Mouse (Mus musculus) neural tube, embryonic 15.5 days (tissue): ENCODE measurements around the gene Mfsd11. TPM values are rescaled to one million over a fixed set of nuclear protein-coding genes. Genes with fewer than 3 reads are reported as not detected.

Experiments used
- ATAC-seq: fragments of 200-750 bp; cut with Nextera tagmentation; 2 replicates; pipeline ENCODE4 v1.8.0; 2017; ENCODE audit warnings: mild to moderate bottlenecking, moderate TSS enrichment, moderate library complexity; ENCODE audit not compliant: low FRiP score
- H3K27ac ChIP-seq: fragments of 300-500 bp; sonication (generic); replicated peaks from 2 replicates; pipeline ENCODE4 v1.5.1; 2015; ENCODE audit warnings: mild to moderate bottlenecking, inconsistent platforms
- H3K27me3 ChIP-seq: fragments of 300-500 bp; sonication (generic); replicated peaks from 2 replicates; pipeline ENCODE4 v1.6.1; 2015; ENCODE audit warnings: inconsistent platforms
- H3K36me3 ChIP-seq: fragments of 300-500 bp; sonication (generic); 2 replicates; pipeline ENCODE4 v1.6.1; 2015; ENCODE audit warnings: inconsistent platforms
- H3K4me1 ChIP-seq: fragments of 300-500 bp; sonication (generic); 2 replicates; pipeline ENCODE4 v1.6.1; 2015; ENCODE audit warnings: inconsistent platforms
- H3K4me2 ChIP-seq: fragments of 300-500 bp; sonication (generic); 2 replicates; pipeline ENCODE4 v1.6.1; 2015; ENCODE audit warnings: inconsistent platforms, mild to moderate bottlenecking, moderate library complexity
- H3K4me3 ChIP-seq: fragments of 300-500 bp; sonication (generic); replicated peaks from 2 replicates; pipeline ENCODE4 v1.5.1; 2015; ENCODE audit warnings: mild to moderate bottlenecking, inconsistent platforms
- H3K9ac ChIP-seq: fragments of 300-500 bp; sonication (generic); replicated peaks from 2 replicates; pipeline ENCODE4 v1.6.1; 2015; ENCODE audit warnings: mild to moderate bottlenecking, inconsistent platforms
- H3K9me3 ChIP-seq: fragments of 300-500 bp; sonication (generic); replicated peaks from 2 replicates; pipeline ENCODE4 v1.6.1; 2016; ENCODE audit warnings: inconsistent platforms
- WGBS: fragments of 180-500 bp; shearing (Covaris S2); methylation state at CpG from one replicate; pipeline ENCODE4 v1.1.7; 2015; ENCODE audit warnings: mixed read lengths; 5-methylcytosine and 5-hydroxymethylcytosine counted together
- polyA plus RNA-seq: library from polyadenylated mRNA; unstranded; fragments of >200 nt; fragmentation: Nextera tagmentation; extraction: Ambion mirVana; gene quantifications from 2 replicates; pipeline ENCODE4 v1.2.1, GENCODE M21; 2015

Gene Mfsd11
- polyA plus RNA-seq, 1 experiment from 2014 or later: 51.6 TPM

DNA sequence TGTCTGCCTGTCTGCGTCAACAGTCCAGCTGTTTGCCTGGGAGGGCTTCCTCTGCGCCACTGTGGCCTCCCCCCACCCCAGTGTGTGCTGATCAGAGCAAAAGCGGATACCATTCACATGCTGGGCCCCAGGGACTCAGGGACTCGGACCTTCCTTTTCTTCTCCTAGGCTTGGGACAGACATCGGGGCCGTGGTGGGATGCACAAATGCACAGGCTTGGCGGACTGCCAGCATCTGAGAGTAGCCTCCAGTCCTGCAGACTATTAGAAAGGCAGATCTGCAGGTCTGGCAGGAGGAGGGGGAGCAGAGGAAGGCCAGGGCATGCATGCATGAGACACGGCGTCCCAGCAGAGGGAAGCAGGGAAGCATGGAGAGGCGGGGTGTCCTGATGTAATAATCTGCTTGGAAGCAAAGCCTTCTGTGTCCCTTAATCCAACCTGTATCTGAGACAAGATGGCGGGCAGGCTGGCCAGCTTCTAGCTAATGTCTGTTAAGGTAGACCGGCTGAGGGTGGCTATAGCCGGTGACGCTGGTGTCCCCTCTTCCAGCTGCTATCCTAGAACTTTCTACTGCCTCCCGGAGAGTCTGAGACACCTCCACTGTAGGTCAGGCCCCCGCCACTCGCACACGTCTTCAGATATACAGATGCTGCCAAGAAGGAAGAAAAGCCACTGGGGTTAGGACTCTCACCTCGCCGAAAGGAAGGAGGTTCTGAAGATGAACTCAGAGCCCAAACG, 39.3 kb upstream of the Mfsd11 start:
- no peaks in the 10 kb centered on the region for H3K9me3 ChIP-seq
- ATAC-seq: no peak
- peak overlapping the region; percentile 13; the same call in 1 of the 2 replicates for H3K4me2 ChIP-seq
- H3K36me3 ChIP-seq: no peaks in the 10 kb centered on the region
- H3K4me3 ChIP-seq: no peak overlapping the region
- H3K27ac ChIP-seq: peak overlapping the region; percentile 94
- H3K9ac ChIP-seq: no peak overlapping the region
- 42% methylated on average over 21 of the region's 21 CpGs for WGBS
- H3K27me3 ChIP-seq: no peaks in the 10 kb centered on the region
- H3K4me1 ChIP-seq: peaks cover 70% of the 10 kb centered on the region

DNA sequence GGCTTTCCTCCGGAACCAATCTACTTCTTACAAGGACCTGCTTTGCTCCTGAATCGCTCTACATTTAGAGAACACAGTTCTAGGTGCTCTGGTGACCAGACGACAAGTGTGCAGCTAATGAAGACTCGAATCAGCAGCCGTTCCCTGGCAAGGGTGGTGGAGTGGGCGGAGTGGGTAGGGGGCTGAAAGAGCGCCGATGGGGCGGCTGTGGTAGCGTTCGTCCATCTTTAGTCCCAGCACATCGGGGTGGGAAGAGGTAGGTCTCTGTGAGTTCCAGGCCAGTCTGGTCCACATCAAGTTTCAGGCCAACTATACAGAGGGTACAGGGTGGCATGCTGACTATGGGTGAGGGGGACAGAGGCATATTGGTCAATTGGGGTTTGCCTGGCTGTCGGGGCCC, 38.6 kb upstream of the Mfsd11 start:
- Histone ChIP-seq H3K27ac (peak overlapping the region; percentile 94), H3K4me3 (no peak overlapping the region), H3K4me1 (peaks cover 68% of the 10 kb centered on the region), H3K9me3 (no peaks in the 10 kb centered on the region), H3K9ac (no peak overlapping the region), H3K4me2 (0 out of 2 replicates have a peak overlapping the region, but pooled peaks have one; percentile 3), H3K27me3 (no peaks in the 10 kb centered on the region), H3K36me3 (no peaks in the 10 kb centered on the region)
- 70% methylated on average over 13 of the region's 13 CpGs for WGBS
- ATAC-seq: no peak

DNA sequence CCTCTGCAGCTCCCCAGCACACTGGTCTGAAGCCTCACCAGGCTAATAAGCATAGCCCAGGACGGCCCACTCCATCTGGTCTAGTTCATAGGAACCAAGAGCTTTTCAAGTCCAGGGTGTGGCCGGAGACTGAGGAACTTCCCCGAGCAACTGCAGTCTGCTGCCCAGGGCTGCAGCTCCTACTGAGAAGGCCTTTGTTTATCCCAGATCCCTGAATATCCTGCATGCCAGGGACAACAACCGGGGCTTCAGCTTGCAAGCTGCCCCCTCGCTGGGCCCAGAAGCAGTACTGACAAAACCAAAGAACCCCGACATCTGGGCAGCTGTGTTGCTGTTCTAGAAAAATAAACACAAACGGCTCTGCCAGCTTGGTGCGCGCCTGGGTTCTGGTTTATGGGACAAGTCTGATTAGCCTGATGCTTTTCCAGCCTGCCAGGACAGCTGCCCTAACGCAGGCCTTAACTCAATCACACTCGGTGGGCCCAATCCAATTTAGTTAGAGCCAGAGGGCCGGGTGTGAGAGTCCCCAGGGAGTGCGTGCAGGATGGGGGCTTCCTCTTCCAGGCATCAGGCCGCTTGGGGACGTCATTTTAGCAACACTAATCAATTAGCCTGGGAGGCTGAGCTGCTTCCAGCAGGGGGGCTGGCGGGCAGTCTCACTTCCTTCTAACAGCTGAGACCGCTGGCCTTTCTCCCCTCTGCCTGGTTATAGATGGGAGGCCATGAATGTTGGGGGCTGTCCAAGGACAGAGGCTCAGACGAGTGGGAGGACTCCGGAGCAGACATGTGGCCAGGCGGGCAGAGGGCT, 38.0 kb upstream of the Mfsd11 start:
- Histone ChIP-seq H3K4me3 (no peak overlapping the region), H3K4me2 (peak overlapping the region; percentile 3; the same call in 1 of the 2 replicates), H3K27me3 (no peaks in the 10 kb centered on the region), H3K4me1 (peaks cover 74% of the 10 kb centered on the region), H3K36me3 (no peaks in the 10 kb centered on the region), H3K9ac (peak overlapping the region; percentile 30), H3K27ac (peak overlapping the region; percentile 94), H3K9me3 (no peaks in the 10 kb centered on the region)
- 4% methylated on average over 20 of the region's 20 CpGs for WGBS
- ATAC-seq: no peak

DNA sequence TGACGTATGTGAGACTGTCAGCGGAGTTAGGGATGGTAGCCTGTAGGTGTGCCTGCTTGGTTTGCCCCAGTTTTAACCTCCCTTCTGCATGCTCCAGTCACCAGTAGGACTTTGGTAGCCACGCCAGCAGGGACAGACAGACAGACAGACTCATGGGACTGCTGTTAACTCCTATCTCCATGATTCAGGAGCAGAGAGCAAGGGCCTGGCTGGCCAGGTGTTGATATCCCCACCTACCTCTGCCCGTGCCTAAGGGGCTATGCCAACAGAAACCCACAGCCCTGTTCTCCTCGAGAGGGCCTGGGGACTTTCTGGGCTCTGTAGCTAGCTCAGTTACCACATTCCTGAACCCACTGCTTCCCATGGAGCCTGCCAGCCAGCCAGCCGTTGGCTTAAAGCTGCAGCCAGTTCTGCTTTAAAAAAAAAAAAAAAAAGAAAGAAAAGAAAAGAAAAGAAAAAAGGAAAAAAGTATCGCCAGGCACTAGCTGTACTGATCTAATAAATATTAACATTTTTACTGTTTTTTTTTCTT, 37.3 kb upstream of the Mfsd11 start:
- Histone ChIP-seq H3K27ac (peak overlapping the region; percentile 94), H3K4me1 (peaks cover 74% of the 10 kb centered on the region), H3K4me2 (peak overlapping the region; percentile 3; the same call in 1 of the 2 replicates), H3K9me3 (no peaks in the 10 kb centered on the region), H3K4me3 (no peak overlapping the region), H3K36me3 (no peaks in the 10 kb centered on the region), H3K27me3 (no peaks in the 10 kb centered on the region), H3K9ac (peak overlapping the region; percentile 30)
- ATAC-seq: no peak
- 17% methylated on average over 7 of the region's 7 CpGs for WGBS

DNA sequence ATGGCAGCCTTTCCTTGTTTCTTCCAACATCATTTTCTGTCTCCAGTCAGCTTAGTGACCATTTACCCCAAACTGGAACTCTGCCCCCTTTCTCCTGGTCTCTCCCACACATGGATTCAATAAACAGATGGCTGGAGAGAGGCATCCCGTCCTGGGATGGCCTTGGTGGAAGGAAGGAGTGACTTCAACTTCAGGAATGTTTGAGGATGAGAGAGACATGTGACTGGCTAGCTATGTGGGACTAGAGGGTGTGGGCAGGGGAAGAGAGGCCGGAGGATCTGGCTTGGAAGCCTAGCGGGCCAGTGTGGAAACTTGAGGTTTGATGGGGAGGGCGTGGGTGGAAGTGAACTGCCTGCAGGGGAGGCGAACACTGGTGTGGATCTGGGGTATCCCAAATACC, 35.5 kb upstream of the Mfsd11 start:
- Histone ChIP-seq H3K9ac (no peak overlapping the region), H3K9me3 (no peaks in the 10 kb centered on the region)
- WGBS: 84% methylated on average over 5 of the region's 5 CpGs

DNA sequence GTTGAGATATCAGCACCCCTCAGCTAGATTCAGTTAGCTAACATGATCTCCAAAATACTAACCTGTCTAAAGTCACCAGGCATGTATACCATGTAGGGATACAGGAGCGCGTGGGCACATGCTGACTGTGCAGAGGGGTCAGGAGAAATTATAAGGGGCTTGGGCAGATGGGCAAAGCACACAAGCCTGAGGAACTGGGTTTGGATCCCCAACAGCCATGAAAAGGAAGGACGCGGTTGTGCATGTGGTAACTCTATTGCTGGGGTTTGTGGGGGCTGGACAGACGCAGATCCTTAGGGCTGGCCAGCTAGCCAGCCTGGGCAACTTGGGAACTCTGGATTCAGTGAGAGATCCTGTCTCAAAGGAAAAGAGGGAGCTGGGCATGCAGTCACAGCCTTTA, 34.7 kb upstream of the Mfsd11 start:
- no peak overlapping the region for H3K9ac ChIP-seq
- ATAC-seq: no peak
- no peaks in the 10 kb centered on the region for H3K27me3 ChIP-seq
- no peak overlapping the region for H3K4me3 ChIP-seq
- 0 out of 2 replicates have a peak overlapping the region, but pooled peaks have one; percentile 51 for H3K27ac ChIP-seq
- WGBS: 96% methylated on average over 5 of the region's 5 CpGs
- no peaks in the 10 kb centered on the region for H3K9me3 ChIP-seq
- no peaks in the 10 kb centered on the region for H3K36me3 ChIP-seq
- no peak overlapping the region for H3K4me2 ChIP-seq
- peaks cover 71% of the 10 kb centered on the region for H3K4me1 ChIP-seq

More for the DNA sequence above, 35.5 kb upstream of the Mfsd11 start:
- Histone ChIP-seq H3K36me3 (no peaks in the 10 kb centered on the region), H3K4me3 (no peak overlapping the region), H3K27me3 (no peaks in the 10 kb centered on the region), H3K4me1 (peaks cover 71% of the 10 kb centered on the region), H3K27ac (no peak overlapping the region), H3K4me2 (no peak overlapping the region)
- ATAC-seq: no peak

DNA sequence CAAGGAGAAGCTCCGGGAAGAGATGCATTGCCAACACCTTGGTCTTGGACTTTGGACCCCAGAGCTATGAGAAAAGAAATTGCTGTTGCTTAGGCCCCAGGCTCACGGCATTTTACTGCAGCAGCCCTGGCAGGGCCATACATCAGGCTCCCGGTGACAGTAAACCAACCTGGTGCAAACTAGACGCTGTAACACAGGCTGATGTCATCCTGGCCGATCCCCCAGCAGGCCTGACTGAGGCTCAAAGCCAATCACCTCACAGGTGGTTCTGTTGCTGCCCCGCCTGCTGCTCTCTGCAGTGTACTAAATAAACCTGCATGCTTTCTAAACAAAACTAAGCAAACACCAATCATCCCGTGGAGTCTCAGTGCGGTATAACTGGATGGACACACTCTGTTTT, 33.5 kb upstream of the Mfsd11 start:
- no peak overlapping the region for H3K9ac ChIP-seq
- WGBS: 34% methylated on average over 8 of the region's 8 CpGs
- H3K4me3 ChIP-seq: no peak overlapping the region
- no peaks in the 10 kb centered on the region for H3K9me3 ChIP-seq
- no peaks in the 10 kb centered on the region for H3K36me3 ChIP-seq
- no peak overlapping the region for H3K4me2 ChIP-seq
- no peak for ATAC-seq
- peak overlapping the region; percentile 66 for H3K27ac ChIP-seq
- H3K27me3 ChIP-seq: no peaks in the 10 kb centered on the region
- H3K4me1 ChIP-seq: peaks cover 61% of the 10 kb centered on the region

DNA sequence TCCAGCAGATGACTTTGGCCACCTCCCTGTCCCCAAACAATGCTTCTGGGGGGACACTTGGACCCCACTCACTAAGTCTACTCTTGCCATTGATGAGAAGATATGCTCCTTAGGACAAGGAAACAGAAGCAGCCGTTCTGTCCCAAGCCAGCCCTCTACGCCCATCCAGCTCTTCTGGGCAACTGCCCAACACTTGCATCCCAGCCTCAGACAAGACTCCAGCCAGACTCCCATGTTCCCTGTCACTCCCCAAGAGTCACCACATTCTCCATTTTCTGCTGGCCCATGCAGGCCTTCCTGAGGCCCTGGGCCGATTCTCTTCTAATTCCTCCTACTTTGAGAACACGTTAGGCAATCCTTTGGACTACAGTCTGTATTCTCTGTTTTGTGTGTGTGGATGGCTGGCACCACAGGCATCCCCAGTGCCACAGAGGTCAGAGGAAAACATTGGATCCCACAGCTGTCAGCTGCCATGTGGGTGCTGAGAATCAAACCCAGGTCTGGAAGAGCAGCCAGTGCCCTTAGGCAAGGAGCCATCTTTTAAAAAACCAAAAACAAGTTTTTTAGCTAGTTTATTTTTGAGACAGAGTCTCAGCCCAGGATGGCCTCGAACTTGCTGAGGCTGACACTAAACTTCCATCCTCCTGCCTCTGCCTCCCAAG, 32.2 kb upstream of the Mfsd11 start:
- H3K36me3 ChIP-seq: no peaks in the 10 kb centered on the region
- no peak overlapping the region for H3K4me3 ChIP-seq
- ATAC-seq: no peak
- no peaks in the 10 kb centered on the region for H3K27me3 ChIP-seq
- H3K9ac ChIP-seq: no peak overlapping the region
- no peaks in the 10 kb centered on the region for H3K9me3 ChIP-seq
- H3K4me1 ChIP-seq: peaks cover 50% of the 10 kb centered on the region
- H3K4me2 ChIP-seq: no peak overlapping the region
- 85% methylated on average over 5 of the region's 5 CpGs for WGBS
- H3K27ac ChIP-seq: peak overlapping the region; percentile 66

DNA sequence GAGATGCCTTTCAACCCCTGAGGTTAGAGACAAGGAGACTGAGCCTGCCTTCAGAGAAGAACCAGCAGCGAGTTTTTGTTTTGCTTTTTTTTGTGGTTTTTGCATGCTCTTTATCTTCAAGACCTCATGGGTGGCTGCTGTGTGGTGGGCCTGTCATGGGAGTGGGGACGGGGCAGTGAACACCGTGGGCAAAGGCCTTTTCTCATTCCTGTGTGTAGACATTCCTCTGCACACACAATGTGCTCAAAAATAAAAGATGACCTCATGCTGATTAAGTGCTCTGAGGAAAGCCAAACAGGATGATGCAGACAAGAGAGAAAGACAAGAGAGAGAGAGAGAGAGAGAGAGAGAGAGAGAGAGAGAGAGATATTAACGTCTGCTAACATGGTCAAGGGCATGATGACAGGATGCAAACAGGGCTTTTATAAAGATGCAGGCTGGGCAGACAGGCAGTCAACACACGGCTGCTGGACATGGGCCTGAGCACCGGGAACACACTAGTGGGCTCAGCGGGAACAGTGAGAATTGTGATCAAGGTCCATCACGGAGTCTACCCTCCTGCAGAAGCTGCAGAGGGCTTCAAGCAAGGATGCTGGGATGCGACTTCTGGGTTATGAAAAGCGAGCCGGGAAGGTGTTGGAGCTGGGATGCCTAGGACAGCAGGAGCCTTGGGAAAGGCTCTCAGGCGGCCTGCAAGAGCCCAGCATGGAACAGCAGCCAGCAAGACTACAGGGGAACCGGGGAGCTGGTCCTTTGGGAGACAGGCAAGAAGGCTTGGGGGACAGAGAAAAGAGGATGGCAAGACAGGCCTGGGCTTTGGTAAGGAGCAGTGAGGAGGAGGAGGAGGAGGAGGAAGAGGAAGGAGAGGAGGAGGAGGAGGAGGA, 30.9 kb upstream of the Mfsd11 start:
- peak overlapping the region; percentile 23; the same call in 1 of the 2 replicates for H3K9ac ChIP-seq
- WGBS: 53% methylated on average over 13 of the region's 13 CpGs

DNA sequence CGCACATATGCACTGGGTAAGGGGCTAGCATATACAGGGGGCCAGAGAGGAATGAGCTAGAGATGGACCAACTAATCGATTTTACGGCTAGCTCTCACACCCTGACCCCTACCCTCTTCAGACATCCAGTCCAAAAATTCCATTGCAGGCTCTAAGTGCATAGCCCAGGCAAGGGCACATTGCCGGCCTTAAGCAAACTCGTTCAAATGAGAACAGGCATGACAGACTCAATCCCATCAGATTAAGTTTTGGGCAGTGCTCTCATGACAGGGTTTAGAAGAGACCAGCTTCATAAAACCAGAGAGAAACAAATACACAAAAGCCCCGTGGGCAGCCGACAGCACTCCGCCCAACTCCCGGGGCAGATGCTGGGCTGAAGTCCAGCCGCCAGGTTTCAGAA, 30.0 kb upstream of the Mfsd11 start:
- no peak overlapping the region for H3K4me3 ChIP-seq
- H3K9me3 ChIP-seq: no peaks in the 10 kb centered on the region
- no peak overlapping the region for H3K27ac ChIP-seq
- no peak for ATAC-seq
- no peaks in the 10 kb centered on the region for H3K27me3 ChIP-seq
- 71% methylated on average over 10 of the region's 10 CpGs for WGBS
- H3K36me3 ChIP-seq: no peaks in the 10 kb centered on the region
- no peak overlapping the region for H3K9ac ChIP-seq
- peaks cover 64% of the 10 kb centered on the region for H3K4me1 ChIP-seq
- no peak overlapping the region for H3K4me2 ChIP-seq

More for the DNA sequence above, 30.9 kb upstream of the Mfsd11 start:
- no peak for ATAC-seq
- Histone ChIP-seq H3K27ac (0 out of 2 replicates have a peak overlapping the region, but pooled peaks have one; percentile 23), H3K36me3 (no peaks in the 10 kb centered on the region), H3K9me3 (no peaks in the 10 kb centered on the region), H3K27me3 (no peaks in the 10 kb centered on the region), H3K4me3 (no peak overlapping the region), H3K4me1 (peaks cover 58% of the 10 kb centered on the region), H3K4me2 (no peak overlapping the region)
